Mouse (Mus musculus): ENCODE measurements at regions not wholly inside any gene's neighbourhood (a gene's known extent, or its start where the extent isn't known, plus 50 kb on each side); places are given as distances from the start of the nearest gene placed in this dataset.

- no peaks in the 10 kb centered on the region for H3K27me3 ChIP-seq
- H3K27ac ChIP-seq, result no peak overlapping the region
- H3K4me1 ChIP-seq, result no peaks in the 10 kb centered on the region
- H3K4me3 ChIP-seq, result no peak overlapping the region
- H3K9me3 ChIP-seq (replicated peaks), result no peaks in the 10 kb centered on the region
- H3K36me3 ChIP-seq (ENCODE audit: poor library complexity, severe bottlenecking), result no peaks in the 10 kb centered on the region
- 32% methylated on average over 4 of the region's 4 CpGs for WGBS
- no peak overlapping the region for H3K9ac ChIP-seq
- no peak overlapping the region for H3K4me2 ChIP-seq
- no peak; the same call in 1 of the 2 replicates for ATAC-seq
Measured at GRCm38 (mm10) chr6:25471721-25472120, 218.8 kb downstream of the Gpr37 start.

- H3K4me3 ChIP-seq, result no peak overlapping the region
- ATAC-seq, result no peak
- no peaks in the 10 kb centered on the region for H3K4me1 ChIP-seq
- WGBS, result 79% methylated on average over 4 of the region's 4 CpGs
- no peak overlapping the region for H3K4me2 ChIP-seq
- H3K36me3 ChIP-seq (ENCODE audit: poor library complexity, severe bottlenecking), result no peaks in the 10 kb centered on the region
- no peaks in the 10 kb centered on the region for H3K27me3 ChIP-seq
- H3K27ac ChIP-seq, result no peak overlapping the region
- H3K9me3 ChIP-seq (replicated peaks), result no peaks in the 10 kb centered on the region
- H3K9ac ChIP-seq, result no peak overlapping the region
Measured at GRCm38 (mm10) chr6:25463011-25463410, 227.5 kb downstream of the Gpr37 start.

- no peak for ATAC-seq
- Histone ChIP-seq H3K4me1 (no peaks in the 10 kb centered on the region), H3K27me3 (no peaks in the 10 kb centered on the region), H3K4me2 (no peak overlapping the region), H3K9me3 (replicated peaks) (no peaks in the 10 kb centered on the region), H3K4me3 (no peak overlapping the region), H3K9ac (no peak overlapping the region), H3K27ac (no peak overlapping the region), H3K36me3 (ENCODE audit: poor library complexity, severe bottlenecking) (no peaks in the 10 kb centered on the region)
- 37% methylated on average over 1 of the region's 1 CpGs for WGBS
Measured at GRCm38 (mm10) chr6:25450451-25450850, 240.1 kb downstream of the Gpr37 start.

- no peaks in the 10 kb centered on the region for H3K36me3 ChIP-seq (ENCODE audit: poor library complexity, severe bottlenecking)
- ATAC-seq, result no peak
- 89% methylated on average over 1 of the region's 1 CpGs for WGBS
- H3K27me3 ChIP-seq, result no peaks in the 10 kb centered on the region
- H3K9ac ChIP-seq, result no peak overlapping the region
- H3K4me1 ChIP-seq, result no peaks in the 10 kb centered on the region
- H3K27ac ChIP-seq, result no peak overlapping the region
- H3K4me2 ChIP-seq, result no peak overlapping the region
- H3K4me3 ChIP-seq, result no peak overlapping the region
- H3K9me3 ChIP-seq (replicated peaks), result no peaks in the 10 kb centered on the region
Measured at GRCm38 (mm10) chr6:25449968-25450367, 240.6 kb downstream of the Gpr37 start.

- Histone ChIP-seq H3K9ac (no peak overlapping the region), H3K4me3 (no peak overlapping the region), H3K36me3 (ENCODE audit: poor library complexity, severe bottlenecking) (no peaks in the 10 kb centered on the region), H3K4me1 (no peaks in the 10 kb centered on the region), H3K27me3 (no peaks in the 10 kb centered on the region), H3K9me3 (replicated peaks) (no peaks in the 10 kb centered on the region), H3K27ac (no peak overlapping the region), H3K4me2 (no peak overlapping the region)
- no peak for ATAC-seq
- 86% methylated on average over 1 of the region's 1 CpGs for WGBS
Measured at GRCm38 (mm10) chr6:25445351-25445940, 245.1 kb downstream of the Gpr37 start.

DNA sequence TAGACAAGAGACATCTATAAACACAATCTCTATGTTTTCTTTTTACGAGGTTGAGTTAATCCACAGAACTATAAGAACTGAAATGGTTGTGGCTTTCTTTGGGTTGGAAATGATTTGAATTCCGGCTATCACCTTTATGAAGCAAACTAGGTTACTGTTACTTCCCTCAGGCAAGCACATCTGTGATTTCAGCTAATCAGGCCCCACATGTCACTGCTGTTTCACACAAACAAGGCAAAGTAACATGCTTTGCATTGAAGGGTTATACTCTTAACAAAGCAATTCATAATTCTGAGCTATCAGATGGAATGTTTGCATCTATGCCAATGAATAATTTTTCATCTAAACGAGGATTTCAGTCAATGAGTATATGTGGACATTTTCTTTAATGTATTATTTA is 246.4 kb downstream of the Gpr37 start:
- peak overlapping the region; percentile 48; the same call in 1 of the 2 replicates for H3K27ac ChIP-seq
- no peak overlapping the region for H3K4me3 ChIP-seq
- no peaks in the 10 kb centered on the region for H3K36me3 ChIP-seq (ENCODE audit: poor library complexity, severe bottlenecking)
- no peaks in the 10 kb centered on the region for H3K4me1 ChIP-seq
- no peak for ATAC-seq
- H3K9ac ChIP-seq, result no peak overlapping the region
- 71% methylated on average over 3 of the region's 3 CpGs for WGBS
- H3K27me3 ChIP-seq, result no peaks in the 10 kb centered on the region
- no peak overlapping the region for H3K4me2 ChIP-seq
- no peaks in the 10 kb centered on the region for H3K9me3 ChIP-seq (replicated peaks)

- Histone ChIP-seq H3K4me3 (no peak overlapping the region), H3K9ac (no peak overlapping the region), H3K27ac (peak overlapping the region; percentile 48; the same call in 1 of the 2 replicates), H3K9me3 (replicated peaks) (no peaks in the 10 kb centered on the region), H3K27me3 (no peaks in the 10 kb centered on the region), H3K4me1 (no peaks in the 10 kb centered on the region), H3K36me3 (ENCODE audit: poor library complexity, severe bottlenecking) (no peaks in the 10 kb centered on the region), H3K4me2 (no peak overlapping the region)
- 77% methylated on average over 1 of the region's 1 CpGs for WGBS
- peak; percentile 48; the same call in 1 of the 2 replicates for ATAC-seq
Measured at GRCm38 (mm10) chr6:25443681-25444080, 246.8 kb downstream of the Gpr37 start.

- H3K4me1 ChIP-seq, result no peaks in the 10 kb centered on the region
- no peak overlapping the region for H3K4me2 ChIP-seq
- H3K27ac ChIP-seq, result no peak overlapping the region
- 80% methylated on average over 2 of the region's 2 CpGs for WGBS
- ATAC-seq, result no peak
- no peaks in the 10 kb centered on the region for H3K9me3 ChIP-seq (replicated peaks)
- no peaks in the 10 kb centered on the region for H3K27me3 ChIP-seq
- H3K36me3 ChIP-seq (ENCODE audit: poor library complexity, severe bottlenecking), result no peaks in the 10 kb centered on the region
- H3K9ac ChIP-seq, result no peak overlapping the region
- H3K4me3 ChIP-seq, result no peak overlapping the region
Measured at GRCm38 (mm10) chr6:25442096-25442495, 248.4 kb downstream of the Gpr37 start.

GRCm38 (mm10) chr6:25437875-25438274 is 252.7 kb downstream of the Gpr37 start:
- peak; percentile 88 for ATAC-seq
- Histone ChIP-seq H3K4me2 (no peak overlapping the region), H3K9ac (no peak overlapping the region), H3K27ac (no peak overlapping the region), H3K4me1 (no peaks in the 10 kb centered on the region), H3K4me3 (no peak overlapping the region), H3K9me3 (replicated peaks) (no peaks in the 10 kb centered on the region), H3K36me3 (ENCODE audit: poor library complexity, severe bottlenecking) (no peaks in the 10 kb centered on the region), H3K27me3 (no peaks in the 10 kb centered on the region)
- WGBS, result 3% methylated on average over 2 of the region's 2 CpGs

GRCm38 (mm10) chr6:25429047-25429446 is 261.5 kb downstream of the Gpr37 start:
- no peak for ATAC-seq
- no peaks in the 10 kb centered on the region for H3K9me3 ChIP-seq (replicated peaks)
- H3K4me1 ChIP-seq, result no peaks in the 10 kb centered on the region
- H3K27me3 ChIP-seq, result no peaks in the 10 kb centered on the region
- no peak overlapping the region for H3K27ac ChIP-seq
- 92% methylated on average over 4 of the region's 4 CpGs for WGBS
- H3K4me2 ChIP-seq, result no peak overlapping the region
- H3K36me3 ChIP-seq (ENCODE audit: poor library complexity, severe bottlenecking), result no peaks in the 10 kb centered on the region
- H3K4me3 ChIP-seq, result no peak overlapping the region
- no peak overlapping the region for H3K9ac ChIP-seq

- no peak for ATAC-seq
- H3K9ac ChIP-seq, result no peak overlapping the region
- no peaks in the 10 kb centered on the region for H3K36me3 ChIP-seq (ENCODE audit: poor library complexity, severe bottlenecking)
- 89% methylated on average over 2 of the region's 2 CpGs for WGBS
- no peaks in the 10 kb centered on the region for H3K27me3 ChIP-seq
- no peak overlapping the region for H3K4me2 ChIP-seq
- no peaks in the 10 kb centered on the region for H3K9me3 ChIP-seq (replicated peaks)
- no peak overlapping the region for H3K4me3 ChIP-seq
- no peaks in the 10 kb centered on the region for H3K4me1 ChIP-seq
- no peak overlapping the region for H3K27ac ChIP-seq
Measured at GRCm38 (mm10) chr6:25418820-25419219, 271.7 kb downstream of the Gpr37 start.

DNA sequence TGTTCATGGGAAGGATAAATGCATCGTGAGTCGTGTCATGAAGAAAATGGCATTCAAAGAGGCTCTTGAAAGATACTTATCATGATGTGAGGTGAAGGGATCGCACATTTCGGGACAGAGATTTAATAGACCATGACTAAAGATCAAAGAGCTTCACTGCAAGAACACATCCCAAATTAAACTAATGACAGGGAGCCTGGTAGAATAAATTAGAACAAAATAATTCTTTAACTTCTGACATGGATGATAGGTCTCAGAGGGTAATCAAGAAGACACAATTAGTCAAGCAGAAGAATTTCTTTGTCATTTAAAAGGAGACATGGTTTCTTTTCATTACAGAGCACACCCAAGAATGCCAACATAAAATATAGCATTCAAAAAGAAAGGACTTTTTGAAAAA is 300.7 kb downstream of the Gpr37 start:
- no peak overlapping the region for H3K4me3 ChIP-seq
- no peak overlapping the region for H3K27ac ChIP-seq
- H3K9ac ChIP-seq, result no peak overlapping the region
- no peak overlapping the region for H3K4me2 ChIP-seq
- H3K9me3 ChIP-seq (replicated peaks), result no peaks in the 10 kb centered on the region
- no peaks in the 10 kb centered on the region for H3K27me3 ChIP-seq
- H3K36me3 ChIP-seq (ENCODE audit: poor library complexity, severe bottlenecking), result no peaks in the 10 kb centered on the region
- no peak for ATAC-seq
- 74% methylated on average over 4 of the region's 4 CpGs for WGBS
- no peaks in the 10 kb centered on the region for H3K4me1 ChIP-seq

All from forebrain, embryonic 13.5 days (tissue).